Mouse (Mus musculus) CH12.LX (cell line): ENCODE results near the gene Dlx6. TPM values are rescaled to one million over a fixed set of nuclear protein-coding genes. Genes with fewer than 3 reads are reported as not detected.

Source experiments
- DNase-seq: peaks from one replicate; pipeline ENCODE4 v3.0.0-alpha.2; 2013; ENCODE audit errors: extremely low read depth
- H3K27ac ChIP-seq: 2 replicates; pipeline ENCODE4 v1.5.1; 2012; ENCODE audit warnings: low read depth, mild to moderate bottlenecking, control low read depth, moderate library complexity; ENCODE audit not compliant: insufficient read depth
- H3K27me3 ChIP-seq: replicated peaks from 2 replicates; pipeline ENCODE3; 2012; ENCODE audit warnings: inconsistent platforms
- H3K36me3 ChIP-seq, 2 experiments: replicated peaks in 1 of 2; 2 replicates each; pipeline versions ENCODE3 to v1.6.1; 2012; ENCODE audit warnings: inconsistent platforms in 1 of 2, low read length in 1 of 2, mild to moderate bottlenecking in 1 of 2, mixed read lengths in 1 of 2, moderate library complexity in 1 of 2; ENCODE audit not compliant: control insufficient read depth in 1 of 2, insufficient read depth in 1 of 2
- H3K4me1 ChIP-seq, 2 experiments: 2 replicates each; pipeline ENCODE4 v1.6.1; 2012; ENCODE audit warnings: inconsistent platforms in 1 of 2, moderate library complexity in 1 of 2; ENCODE audit not compliant: insufficient read depth in 2 of 2, control insufficient read depth in 1 of 2
- H3K4me2 ChIP-seq: 2 replicates; pipeline ENCODE4 v1.6.1; 2012; ENCODE audit warnings: low read depth, mild to moderate bottlenecking, control low read depth; ENCODE audit not compliant: poor library complexity, insufficient read depth, severe bottlenecking
- H3K4me3 ChIP-seq, 3 experiments: fragments of 150-350 bp in 1 of 3; sonication (generic) in 1 of 3; replicated peaks in 1 of 3; 2 replicates each; pipeline versions ENCODE3 to v1.5.1; 2011 to 2012; ENCODE audit warnings: low read depth in 2 of 3, low read length in 2 of 3, mild to moderate bottlenecking in 2 of 3, moderate library complexity in 2 of 3, control low read depth in 1 of 3, improper control_type of control experiment in 1 of 3, inconsistent platforms in 1 of 3, mixed read lengths in 1 of 3; ENCODE audit not compliant: poor library complexity in 1 of 3
- H3K79me2 ChIP-seq: replicated peaks from 2 replicates; pipeline ENCODE4 v1.6.1; 2012; ENCODE audit warnings: mild to moderate bottlenecking, moderate library complexity; ENCODE audit not compliant: control insufficient read depth, poor library complexity, insufficient read depth, severe bottlenecking; ENCODE audit errors: extremely low read depth
- H3K9ac ChIP-seq: 2 replicates; pipeline ENCODE4 v1.6.1; 2012; ENCODE audit warnings: low read depth, mild to moderate bottlenecking, control low read depth, moderate library complexity; ENCODE audit not compliant: insufficient read depth
- H3K9me3 ChIP-seq: replicated peaks from 2 replicates; pipeline ENCODE3; 2012; ENCODE audit warnings: low read length, inconsistent platforms, mixed read lengths
- BHLHE40 ChIP-seq: IDR thresholded peaks from 2 replicates; pipeline ENCODE4 v1.6.1; 2011; ENCODE audit warnings: mild to moderate bottlenecking, low read depth, low read length, improper control_type of control experiment
- CHD2 ChIP-seq: IDR thresholded peaks from 2 replicates; pipeline ENCODE4 v1.6.1; 2011; ENCODE audit warnings: low read length, improper control_type of control experiment
- CTCF ChIP-seq, 2 experiments: IDR thresholded peaks in 1 of 2; conservative IDR thresholded peaks in 1 of 2; 2 replicates each; pipeline ENCODE4 v1.5.1; 2011 to 2012; ENCODE audit warnings: low read depth in 2 of 2, low read length in 2 of 2, improper control_type of control experiment in 1 of 2, inconsistent platforms in 1 of 2, mild to moderate bottlenecking in 1 of 2, moderate library complexity in 1 of 2
- ELF1 ChIP-seq: IDR thresholded peaks from 2 replicates; pipeline ENCODE4 v1.6.1; 2014; ENCODE audit warnings: low read depth, mild to moderate bottlenecking, inconsistent platforms, low read length, improper control_type of control experiment
- EP300 ChIP-seq: IDR thresholded peaks from 2 replicates; pipeline ENCODE4 v1.6.1; 2011; ENCODE audit warnings: low read length, improper control_type of control experiment
- ETS1 ChIP-seq: conservative IDR thresholded peaks from 2 replicates; pipeline ENCODE4 v1.6.1; 2012; ENCODE audit warnings: low read depth, mild to moderate bottlenecking, inconsistent platforms, low read length, improper control_type of control experiment, moderate library complexity
- GABPA ChIP-seq: IDR thresholded peaks from 2 replicates; pipeline ENCODE4 v1.6.1; 2012; ENCODE audit warnings: low read depth, low read length, improper control_type of control experiment, inconsistent platforms; ENCODE audit not compliant: insufficient replicate concordance
- HCFC1 ChIP-seq: IDR thresholded peaks from 2 replicates; pipeline ENCODE4 v1.6.1; 2012; ENCODE audit warnings: low read depth, mild to moderate bottlenecking, inconsistent platforms, low read length, improper control_type of control experiment
- JUND ChIP-seq: conservative IDR thresholded peaks from 2 replicates; pipeline ENCODE4 v1.6.1; 2011; ENCODE audit warnings: low read depth, low read length, improper control_type of control experiment
- KAT2A ChIP-seq: IDR thresholded peaks from 2 replicates; pipeline ENCODE4 v1.6.1; 2012; ENCODE audit warnings: low read length, improper control_type of control experiment, inconsistent platforms; ENCODE audit not compliant: insufficient replicate concordance
- MAFK ChIP-seq: IDR thresholded peaks from 2 replicates; pipeline ENCODE4 v1.6.1; 2011; ENCODE audit warnings: low read length, improper control_type of control experiment; ENCODE audit not compliant: insufficient replicate concordance
- MAX ChIP-seq: IDR thresholded peaks from 2 replicates; pipeline ENCODE4 v1.6.1; 2011; ENCODE audit warnings: low read length, improper control_type of control experiment
- MAZ ChIP-seq: IDR thresholded peaks from 2 replicates; pipeline ENCODE4 v1.6.1; 2012; ENCODE audit warnings: low read depth, mild to moderate bottlenecking, inconsistent platforms, low read length, improper control_type of control experiment, moderate library complexity
- MXI1 ChIP-seq: IDR thresholded peaks from 2 replicates; pipeline ENCODE4 v1.6.1; 2011; ENCODE audit warnings: mild to moderate bottlenecking, low read depth, low read length, improper control_type of control experiment
- MYC ChIP-seq: IDR thresholded peaks from 2 replicates; pipeline ENCODE4 v1.6.1; 2011; ENCODE audit warnings: low read depth, mild to moderate bottlenecking, improper control_type of control experiment, low read length
- NELFE ChIP-seq: IDR thresholded peaks from 2 replicates; pipeline ENCODE4 v1.6.1; 2011; ENCODE audit warnings: low read depth, low read length, improper control_type of control experiment
- PAX5 ChIP-seq: IDR thresholded peaks from 2 replicates; pipeline ENCODE4 v1.6.1; 2012; ENCODE audit warnings: low read length, inconsistent platforms, mixed read lengths
- POLR2A ChIP-seq: IDR thresholded peaks from 2 replicates; pipeline ENCODE4 v1.6.1; 2011; ENCODE audit warnings: low read depth, mild to moderate bottlenecking, improper control_type of control experiment, low read length
- POLR2AphosphoS2 ChIP-seq: IDR thresholded peaks from 2 replicates; pipeline ENCODE4 v1.6.1; 2011; ENCODE audit warnings: low read depth, low read length, improper control_type of control experiment
- RAD21 ChIP-seq: IDR thresholded peaks from 2 replicates; pipeline ENCODE4 v1.6.1; 2011; ENCODE audit warnings: low read depth, mild to moderate bottlenecking, low read length, improper control_type of control experiment, moderate library complexity
- RCOR1 ChIP-seq: conservative IDR thresholded peaks from 2 replicates; pipeline ENCODE4 v1.6.1; 2012; ENCODE audit warnings: low read depth, mild to moderate bottlenecking, inconsistent platforms, low read length, improper control_type of control experiment
- SIN3A ChIP-seq: IDR thresholded peaks from 2 replicates; pipeline ENCODE4 v1.6.1; 2012; ENCODE audit warnings: low read length, improper control_type of control experiment, inconsistent platforms
- SMC3 ChIP-seq: IDR thresholded peaks from 2 replicates; pipeline ENCODE4 v1.6.1; 2011; ENCODE audit warnings: low read depth, low read length, improper control_type of control experiment
- TCF12 ChIP-seq: IDR thresholded peaks from 2 replicates; pipeline ENCODE4 v1.6.1; 2014; ENCODE audit warnings: low read depth, mild to moderate bottlenecking, inconsistent platforms, low read length, improper control_type of control experiment
- UBTF ChIP-seq: IDR thresholded peaks from 2 replicates; pipeline ENCODE4 v1.6.1; 2012; ENCODE audit warnings: low read depth, mild to moderate bottlenecking, inconsistent platforms, low read length, improper control_type of control experiment, moderate library complexity
- USF1 ChIP-seq: IDR thresholded peaks from 2 replicates; pipeline ENCODE4 v1.6.1; 2014; ENCODE audit warnings: low read depth, mild to moderate bottlenecking, inconsistent platforms, low read length, improper control_type of control experiment
- USF2 ChIP-seq: conservative IDR thresholded peaks from 2 replicates; pipeline ENCODE4 v1.6.1; 2011; ENCODE audit warnings: low read depth, low read length, improper control_type of control experiment
- ZMIZ1 ChIP-seq: IDR thresholded peaks from 2 replicates; pipeline ENCODE4 v1.6.1; 2012; ENCODE audit warnings: low read depth, mild to moderate bottlenecking, inconsistent platforms, low read length, improper control_type of control experiment
- dilution Hi-C: fragments of 300-500 bp; cut with MboI; formaldehyde crosslinking; loops from 2 replicates; pipeline ENCODE4 v1.14.3; 2020; ENCODE audit warnings: low sequenced_read_pairs; ENCODE audit not compliant: extremely low pct_unique_long_range_greater_than_20kb, extremely low pct_ligation_motif_present
- in situ Hi-C: fragments of 300-500 bp; cut with MboI; formaldehyde crosslinking; loops from 3 replicates; pipeline ENCODE4 v1.14.3; 2019; ENCODE audit warnings: low sequenced_read_pairs, low pct_ligation_motif_present, low pct_unique_long_range_greater_than_20kb, mixed read lengths
- polyA plus RNA-seq: library from polyadenylated mRNA; unstranded; fragments of >175 nt; gene quantifications from 2 replicates; pipeline ENCODE4 v1.2.1, GENCODE M21; 2012; ENCODE audit warnings: low read depth; ENCODE audit not compliant: insufficient read length
- total RNA-seq, 2 experiments: library from RNA; depleted of rRNA; stranded (reverse); fragments of 300-350 nt in 1 of 2; fragments of >200 nt in 1 of 2; gene quantifications; 2 replicates each; pipeline ENCODE4 v1.2.3; 2012 to 2014

Gene Dlx6
- total and polyA plus RNA-seq, 3 experiments = not detected

- in situ Hi-C loops = no loop called here
- no peak overlapping the region for H3K27ac ChIP-seq
- H3K4me3 ChIP-seq = no peak overlapping the region
- no peak overlapping the region for H3K9ac ChIP-seq
- peaks cover 3% of the 10 kb centered on the region for H3K27me3 ChIP-seq
- H3K79me2 ChIP-seq = no peaks in the 10 kb centered on the region
- no peak for TF ChIP-seq SMC3
- no peak for TF ChIP-seq NELFE
- TF ChIP-seq RAD21 = no peak
- no peak for TF ChIP-seq GABPA
- TF ChIP-seq PAX5 = no peak
- TF ChIP-seq EP300 = no peak
- no peak for TF ChIP-seq HCFC1
- TF ChIP-seq JUND = no peak
- TF ChIP-seq ELF1 = no peak
- TF ChIP-seq KAT2A = no peak
- no peak for TF ChIP-seq CTCF (conservative IDR thresholded peaks at IDR 0.05 in 1 of 2, IDR thresholded peaks at IDR 0.05 in 1 of 2; ENCODE audit: low read depth in 2 of 2, low read length in 2 of 2)
- no peak for TF ChIP-seq MAZ
- TF ChIP-seq ZMIZ1 = no peak
- TF ChIP-seq RCOR1 = no peak
- TF ChIP-seq USF2 = no peak
- TF ChIP-seq UBTF = no peak
- TF ChIP-seq BHLHE40 = no peak
- no peak for TF ChIP-seq MXI1
- no peak for TF ChIP-seq SIN3A
- no peak for TF ChIP-seq USF1
- H3K36me3 ChIP-seq = no peaks in the 10 kb centered on the region
- peaks cover 9% of the 10 kb centered on the region for H3K9me3 ChIP-seq
- no peak overlapping the region for H3K4me2 ChIP-seq
- peaks cover 2 to 24% of the 10 kb centered on the region in 2 experiments; a peak in 2 of 4 replicates for H3K4me1 ChIP-seq
- no peak for DNase-seq
- dilution Hi-C loops = no loop called here
Measured at GRCm38 (mm10) chr6:6862611-6863010, 523 bp upstream of the Dlx6 start.

- Histone ChIP-seq H3K4me1 (peaks cover 2 to 13% of the 10 kb centered on the region in 2 experiments; a peak in 2 of 4 replicates), H3K4me2 (no peak overlapping the region), H3K79me2 (no peaks in the 10 kb centered on the region), H3K27ac (no peak overlapping the region), H3K4me3 (no peak overlapping the region), H3K9me3 (peaks cover 9% of the 10 kb centered on the region), H3K27me3 (peaks cover 3% of the 10 kb centered on the region), H3K36me3 (no peaks in the 10 kb centered on the region), H3K9ac (no peak overlapping the region)
- dilution Hi-C loops (no loop called here), in situ Hi-C loops (no loop called here)
- TF ChIP-seq CHD2 = no peak
- no peak for TF ChIP-seq NELFE
- no peak for TF ChIP-seq MXI1
- TF ChIP-seq MAX = no peak
- no peak for TF ChIP-seq BHLHE40
- TF ChIP-seq TCF12 = no peak
- TF ChIP-seq POLR2A = no peak
- no peak for TF ChIP-seq MYC
- TF ChIP-seq ETS1 = no peak
- TF ChIP-seq POLR2AphosphoS2 = no peak
- no peak for TF ChIP-seq MAFK
- TF ChIP-seq RAD21 = no peak
- no peak for TF ChIP-seq KAT2A
- no peak for DNase-seq
Measured at GRCm38 (mm10) chr6:6863955-6864354, 821 bp downstream of the Dlx6 start.
